Mouse (Mus musculus) bone marrow macrophage, adult 2 months (primary cell): ENCODE measurements at regions not wholly inside any gene's neighbourhood (a gene's known extent, or its start where the extent isn't known, plus 50 kb on each side); places are given as distances from the start of the nearest gene placed in this dataset.

Experiments
- CTCF ChIP-seq: IDR thresholded peaks from 2 replicates; pipeline ENCODE4 v1.5.1; 2012; ENCODE audit warnings: low read depth, mild to moderate bottlenecking, low read length, moderate library complexity
- POLR2A ChIP-seq: IDR thresholded peaks from 2 replicates; pipeline ENCODE4 v1.6.1; 2012; ENCODE audit warnings: mild to moderate bottlenecking, low read depth, low read length, borderline replicate concordance

DNA sequence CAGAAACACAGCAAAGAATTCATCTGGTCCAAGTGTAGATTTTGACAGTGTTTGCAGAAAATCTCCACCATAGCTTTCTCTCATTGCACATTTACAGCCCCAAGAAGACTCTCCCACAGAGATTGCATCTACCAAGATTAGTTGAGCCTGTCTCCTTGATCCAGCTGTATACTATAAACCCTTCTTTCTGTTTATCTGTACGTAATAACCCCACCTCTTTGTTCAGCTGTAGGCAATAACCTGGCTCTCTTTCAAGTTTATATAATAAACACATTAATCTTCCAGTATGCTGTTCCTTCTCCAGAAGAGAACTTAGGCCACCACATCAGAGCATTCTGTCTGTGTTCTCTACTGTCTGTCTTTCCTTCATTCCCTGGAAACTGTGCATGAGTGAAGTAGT lies 594.9 kb upstream of the Fam92a start:
- TF ChIP-seq POLR2A (no peak), CTCF (no peak)
